Mouse (Mus musculus): ENCODE measurements around the gene Greb1. TPM values are rescaled to one million over a fixed set of nuclear protein-coding genes. Genes with fewer than 3 reads are reported as not detected.

Gene Greb1
- polyA plus RNA-seq, 1 experiment from 2014 or later, result 2.0 TPM

DNA sequence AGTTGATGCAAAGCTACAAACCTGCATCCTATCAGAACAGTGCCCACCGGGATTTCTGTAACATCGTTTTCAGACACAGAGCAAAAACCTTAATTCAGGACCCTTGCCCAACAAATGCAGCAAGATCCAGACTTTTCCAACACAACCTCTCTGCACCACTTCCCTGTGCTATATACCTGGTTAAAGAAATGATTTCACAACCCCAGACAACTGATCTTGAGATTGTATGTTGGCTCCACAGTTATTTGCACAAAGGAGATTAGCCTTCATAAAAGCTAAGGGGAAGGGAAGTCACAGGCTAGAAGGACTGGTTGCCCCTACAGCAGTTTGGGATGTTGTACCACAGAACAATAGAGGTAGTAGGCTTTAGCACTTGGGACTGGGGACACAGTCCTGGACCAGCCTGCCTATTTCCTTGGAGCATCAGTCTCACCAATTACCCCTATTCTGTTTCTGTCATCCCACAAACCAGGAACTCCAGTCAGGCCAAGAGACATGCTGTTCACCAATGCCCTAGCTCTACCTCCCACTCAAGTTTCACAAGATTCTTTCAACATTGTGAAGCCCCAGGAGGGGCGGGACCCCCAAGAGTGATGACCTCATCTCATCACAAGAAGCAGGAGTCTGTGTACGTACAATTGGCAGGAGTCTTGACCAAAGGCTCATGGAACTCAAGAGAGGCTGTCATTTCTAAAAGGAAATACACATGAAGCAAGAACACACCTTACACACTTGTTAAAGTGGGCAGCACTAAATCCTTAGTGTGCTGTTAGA, 36.9 kb downstream of the Greb1 start:
- no peak for DNase-seq (ENCODE audit: low spot score)

DNA sequence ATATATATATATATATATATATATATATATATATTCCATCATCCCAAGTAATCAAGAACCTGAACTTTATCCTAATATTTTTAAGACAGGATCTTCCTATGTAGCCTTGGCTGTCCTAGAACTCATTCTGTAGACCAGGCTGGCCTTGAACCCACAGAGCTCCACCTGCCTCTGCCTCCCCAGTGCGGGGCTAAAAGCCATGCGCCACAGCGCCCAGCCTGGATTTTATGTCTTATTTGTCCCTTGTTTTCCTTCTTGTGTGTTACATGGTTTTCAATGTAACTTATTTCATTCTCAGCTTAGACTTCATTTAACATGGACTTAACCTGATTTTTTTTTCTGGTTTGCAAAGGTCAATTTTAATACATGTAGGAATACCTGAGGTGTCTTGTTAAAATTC, 39.2 kb downstream of the Greb1 start:
- no peak for DNase-seq (ENCODE audit: low spot score)

- DNase-seq (ENCODE audit: low spot score), result no peak
Observed at GRCm38 (mm10) chr12:16760246-16760645, 40.4 kb downstream of the Greb1 start.

DNA sequence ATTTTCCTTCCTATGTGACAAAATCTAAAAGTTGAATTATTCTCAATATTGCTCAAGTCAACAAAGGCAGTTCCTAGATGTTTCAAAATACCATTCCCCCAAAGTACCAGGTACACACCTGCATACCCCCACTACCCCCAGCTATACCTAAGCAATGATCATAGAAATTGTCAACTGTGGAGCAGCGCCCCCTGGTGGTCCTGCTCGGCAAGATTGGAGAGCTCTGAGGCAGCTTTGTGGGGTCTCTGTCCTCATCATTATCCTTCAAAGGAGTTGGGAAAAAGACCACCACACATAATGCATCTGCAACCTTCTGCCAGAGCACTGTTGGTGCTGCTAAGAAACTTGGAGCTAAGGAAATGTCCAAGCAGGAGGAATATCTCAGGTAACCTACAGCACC, 46.4 kb downstream of the Greb1 start:
- peak; percentile 47 for DNase-seq (ENCODE audit: low spot score)

GRCm38 (mm10) chr12:16753555-16753954, 47.1 kb downstream of the Greb1 start:
- no peak for DNase-seq (ENCODE audit: low spot score)

- DNase-seq (ENCODE audit: low spot score), result no peak
Observed at GRCm38 (mm10) chr12:16753110-16753509, 47.6 kb downstream of the Greb1 start.

DNA sequence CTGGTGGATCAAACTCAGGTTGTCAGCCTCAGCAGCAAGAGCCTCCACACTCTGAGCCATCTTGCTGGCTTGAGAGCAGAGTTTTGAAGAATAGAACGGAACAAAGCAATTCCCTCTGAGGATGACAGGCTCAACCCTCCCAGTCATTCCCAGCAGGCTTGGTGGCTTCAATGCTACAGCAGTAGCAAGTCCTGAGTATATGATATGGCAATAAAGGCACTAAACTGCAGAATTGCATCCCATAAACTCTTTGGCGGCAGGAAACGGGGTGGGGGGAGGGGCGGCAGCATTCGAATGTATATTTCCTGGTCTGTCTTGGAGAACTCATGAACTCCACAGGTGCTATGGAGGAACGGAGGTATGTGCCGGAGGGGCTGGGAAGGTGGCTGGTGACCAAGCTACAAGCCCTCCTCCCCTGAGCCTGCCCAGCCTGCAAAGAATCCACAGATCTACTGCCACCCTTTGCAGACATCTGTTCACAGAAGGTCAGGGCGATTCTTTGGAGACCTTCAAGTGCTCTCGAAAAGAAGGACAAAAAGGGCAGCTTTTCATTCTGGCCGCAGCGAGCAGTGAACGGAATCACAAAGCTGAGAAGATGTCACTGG, 48.3 kb downstream of the Greb1 start:
- no peak for DNase-seq (ENCODE audit: low spot score)

GRCm38 (mm10) chr12:16751609-16752008, 49.1 kb downstream of the Greb1 start:
- no peak for DNase-seq (ENCODE audit: low spot score)

DNA sequence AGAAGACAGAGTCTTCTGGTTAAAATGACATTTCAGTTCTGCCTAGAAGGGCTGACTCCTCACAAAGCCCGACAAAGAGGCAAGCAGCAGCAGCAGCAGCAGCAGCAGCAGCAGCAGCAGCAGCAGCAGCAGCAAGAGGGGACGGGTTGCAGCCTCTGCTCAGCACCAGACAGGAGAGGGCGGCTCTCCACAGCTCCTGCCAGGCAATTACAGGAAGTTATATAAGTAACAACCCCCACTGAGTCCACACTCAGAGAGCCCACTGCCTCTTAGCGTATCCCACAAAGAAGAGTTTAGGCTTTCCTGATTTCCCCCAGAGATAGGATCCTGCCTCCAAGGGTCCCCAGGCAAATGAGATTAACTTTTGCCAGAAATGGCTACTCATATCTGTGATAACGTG, 60.6 kb downstream of the Greb1 start:
- DNase-seq (ENCODE audit: low spot score), result peak; percentile 26

- no peak for DNase-seq (ENCODE audit: low spot score)
Observed at GRCm38 (mm10) chr12:16737266-16737665, 63.4 kb downstream of the Greb1 start.

DNA sequence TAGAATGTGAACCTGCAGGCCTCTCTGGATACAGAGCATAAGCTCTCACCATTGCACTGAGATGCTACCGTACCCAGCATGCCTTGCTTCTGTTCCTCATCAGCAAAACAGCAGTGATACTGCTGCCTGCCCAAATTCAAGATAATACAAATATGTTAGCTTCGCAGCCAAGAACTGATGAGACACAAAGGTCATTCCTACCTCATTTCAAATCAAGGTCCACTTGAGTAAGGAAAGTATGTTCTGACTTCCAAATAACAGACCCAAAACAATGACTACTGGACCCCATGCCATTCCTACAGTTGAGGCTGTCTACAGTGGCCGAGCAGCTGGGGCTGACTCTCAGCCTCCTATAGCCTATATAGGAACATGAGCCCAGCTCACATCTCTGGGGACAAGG, 66.0 kb downstream of the Greb1 start:
- no peak for DNase-seq (ENCODE audit: low spot score)

GRCm38 (mm10) chr12:16734009-16734408, 66.7 kb downstream of the Greb1 start:
- DNase-seq (ENCODE audit: low spot score), result no peak

- DNase-seq (ENCODE audit: low spot score), result no peak
Observed at GRCm38 (mm10) chr12:16731121-16731741, 69.5 kb downstream of the Greb1 start.

- no peak for DNase-seq (ENCODE audit: low spot score)
Observed at GRCm38 (mm10) chr12:16730196-16730595, 70.5 kb downstream of the Greb1 start.

DNA sequence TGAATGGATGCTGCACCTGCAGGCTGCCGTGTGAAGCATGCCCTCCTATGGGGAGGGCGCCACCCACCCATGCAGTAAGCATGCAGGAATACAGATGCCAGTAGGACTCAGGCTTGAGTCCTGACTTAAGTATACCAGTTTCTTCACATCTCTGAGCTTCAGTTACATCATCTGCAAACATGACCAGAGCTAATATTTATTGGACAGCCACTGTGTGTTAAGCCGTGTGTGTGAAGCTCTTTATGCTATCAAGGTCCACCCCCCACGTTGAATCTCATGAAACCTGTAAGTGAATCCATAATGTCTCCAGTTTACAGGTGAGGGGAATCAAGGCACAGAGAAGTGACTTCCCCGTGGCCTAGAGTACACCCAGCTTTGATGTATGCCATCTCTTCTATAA, 72.5 kb downstream of the Greb1 start:
- DNase-seq (ENCODE audit: low spot score), result no peak

GRCm38 (mm10) chr12:16726229-16726628, 74.5 kb downstream of the Greb1 start:
- no peak for DNase-seq (ENCODE audit: low spot score)

- DNase-seq (ENCODE audit: low spot score), result no peak
Observed at GRCm38 (mm10) chr12:16723601-16724000, 77.1 kb downstream of the Greb1 start.

- peak; percentile 84 for DNase-seq (ENCODE audit: low spot score)
Observed at GRCm38 (mm10) chr12:16718660-16719315, 81.9 kb downstream of the Greb1 start.

GRCm38 (mm10) chr12:16717653-16718052, 83.0 kb downstream of the Greb1 start:
- peak; percentile 50 for DNase-seq (ENCODE audit: low spot score)

- no peak for DNase-seq (ENCODE audit: low spot score)
Observed at GRCm38 (mm10) chr12:16714616-16715015, 86.1 kb downstream of the Greb1 start.

DNA sequence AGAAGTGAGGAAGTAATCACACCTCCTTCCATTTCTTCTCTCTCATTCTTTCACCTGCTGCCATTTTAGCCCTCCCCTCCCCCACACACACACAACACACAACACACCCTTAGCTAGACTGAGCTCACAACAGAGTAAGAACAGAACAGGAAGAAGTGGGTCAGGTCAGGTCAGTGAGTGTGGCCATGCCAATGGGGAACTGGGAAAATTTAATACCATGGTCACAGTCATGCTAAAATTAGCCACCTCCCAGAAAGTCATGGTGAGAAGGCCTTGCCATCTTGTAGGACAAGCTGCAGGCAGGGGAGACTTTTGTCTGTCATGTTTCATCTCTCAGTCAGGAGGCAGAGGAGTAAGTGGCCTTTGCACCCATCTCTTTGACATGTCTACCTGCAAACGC, 102.0 kb downstream of the Greb1 start:
- DNase-seq (ENCODE audit: low spot score), result no peak

DNA sequence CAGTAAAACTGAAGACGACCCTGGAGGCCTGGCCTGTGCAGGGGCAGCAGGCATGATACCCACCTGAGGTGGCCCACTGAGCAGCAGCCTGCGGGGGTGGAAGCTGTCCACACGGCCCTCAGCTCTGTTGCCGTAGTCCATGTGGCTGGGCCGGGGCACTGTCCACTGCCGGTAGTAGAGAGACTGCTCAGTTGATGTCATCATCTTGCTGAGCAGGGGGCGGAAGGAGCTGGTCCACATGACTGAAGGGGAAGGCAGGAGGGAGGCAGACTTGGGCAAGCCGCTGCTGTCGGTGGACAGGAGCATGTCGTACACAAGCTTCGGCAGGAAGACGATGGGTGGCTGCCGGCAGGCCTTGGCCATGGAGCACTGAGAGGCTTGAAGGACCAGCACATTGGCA, 104.5 kb downstream of the Greb1 start:
- no peak for DNase-seq (ENCODE audit: low spot score)
